Mouse (Mus musculus) cerebellum, adult 18-20 months (tissue): ENCODE data around the gene Tsnax.

Experiments
- DNase-seq, 2 experiments: peaks; one replicate each; pipeline ENCODE4 v3.0.0; 2021

Tsnax gene

DNA sequence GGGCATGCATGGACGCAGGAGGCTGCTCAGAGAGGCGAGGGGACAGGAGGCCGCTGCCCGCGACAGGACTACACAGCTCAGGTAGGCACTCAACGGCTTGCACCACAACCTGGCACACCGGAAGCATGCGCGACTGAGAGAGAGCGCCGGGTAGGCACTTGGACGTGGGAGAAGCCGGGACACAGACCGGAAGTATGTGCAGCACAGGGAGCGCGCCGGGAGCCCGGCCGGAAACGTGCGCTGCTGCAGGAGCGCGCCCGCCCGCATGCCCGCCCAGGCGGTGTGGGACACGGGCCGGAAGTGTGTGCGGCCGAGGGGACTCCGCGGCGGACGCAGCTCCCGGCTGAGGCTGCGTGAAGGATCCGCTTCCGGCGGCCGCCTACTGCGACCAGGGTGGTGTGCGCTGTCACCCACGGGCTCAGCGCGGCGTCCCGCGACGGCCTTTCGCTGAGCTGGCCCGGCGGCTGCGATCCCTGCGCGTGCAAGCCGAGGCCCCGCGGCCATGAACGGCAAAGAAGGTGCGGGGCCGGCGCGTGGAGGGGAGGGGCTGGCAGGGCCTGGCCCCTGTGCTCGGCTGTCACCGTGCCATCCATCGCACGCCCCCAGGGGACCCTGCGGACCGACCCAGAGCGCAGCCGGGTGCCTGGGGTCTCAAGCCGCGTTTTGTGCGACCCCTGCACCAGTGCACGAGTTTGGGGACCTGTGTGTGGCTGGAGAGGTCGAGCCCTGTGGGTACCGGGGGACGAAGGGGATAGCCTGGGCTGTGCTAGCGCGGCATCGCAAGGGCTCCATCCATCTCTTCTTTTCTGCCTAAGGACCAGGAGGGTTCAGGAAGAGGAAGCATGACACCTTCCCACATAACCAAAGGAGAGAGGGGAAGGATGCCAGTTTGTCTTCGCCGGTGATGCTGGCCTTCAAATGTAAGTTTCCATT lies at the start of gene Tsnax:
TSS of gene Tsnax (plus strand) at position 303 of the 933 bp plus-strand sequence.
- DNase-seq: peak; percentile 88 to 92

DNA sequence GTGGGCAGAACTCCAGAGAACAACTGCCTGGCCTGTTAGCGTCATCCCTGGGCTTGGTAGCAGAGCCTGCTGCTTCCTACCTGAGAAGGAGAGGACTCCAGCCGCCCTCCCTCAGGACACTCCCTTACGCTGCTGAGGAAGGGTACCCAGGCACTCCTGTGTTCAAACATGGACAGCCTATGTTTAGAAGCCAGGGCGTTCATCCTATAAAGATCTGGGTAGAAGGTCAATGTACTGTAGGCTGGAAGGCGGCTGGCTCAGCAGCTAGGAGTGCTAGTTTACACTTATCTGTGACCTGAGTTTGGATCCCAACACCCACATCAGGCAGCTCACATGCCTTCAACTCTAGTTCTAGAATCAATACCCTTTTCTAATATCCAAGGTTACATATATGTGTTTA lies 49.6 kb upstream of the Tsnax start:
- DNase-seq: no peak

- no peak for DNase-seq
These were observed 47.8 kb upstream of the Tsnax start for GRCm38 (mm10) chr8:124964966-124965365.

GRCm38 (mm10) chr8:124970312-124970933 lies 42.4 kb upstream of the Tsnax start:
- DNase-seq: no peak

DNA sequence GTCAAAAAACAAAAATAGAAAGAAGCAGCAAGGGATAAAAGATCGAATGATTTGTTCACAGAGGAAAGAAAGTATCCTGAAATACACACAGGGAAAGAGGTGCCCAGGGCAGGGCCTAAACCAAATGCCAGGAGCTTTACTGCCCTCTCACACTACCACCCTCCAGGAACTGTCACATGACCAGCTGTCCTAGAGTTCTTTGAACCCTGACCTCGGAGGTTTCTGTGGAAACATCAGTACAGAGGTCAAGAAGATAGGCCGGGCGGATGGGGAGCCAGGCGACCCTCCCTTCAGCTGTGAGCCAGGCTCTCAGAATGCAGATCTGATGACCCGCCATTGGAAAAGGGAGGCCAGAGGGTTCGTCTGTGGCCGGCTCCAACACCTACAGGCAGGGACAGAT lies 39.6 kb upstream of the Tsnax start:
- no peak for DNase-seq

- DNase-seq: no peak
These were observed 38.5 kb upstream of the Tsnax start for GRCm38 (mm10) chr8:124974254-124974653.

- no peak for DNase-seq
These were observed 36.6 kb upstream of the Tsnax start for GRCm38 (mm10) chr8:124976211-124976610.

- no peak for DNase-seq
These were observed 34.8 kb upstream of the Tsnax start for GRCm38 (mm10) chr8:124978026-124978425.

- no peak for DNase-seq
These were observed 32.8 kb upstream of the Tsnax start for GRCm38 (mm10) chr8:124980036-124980435.

GRCm38 (mm10) chr8:124980828-124981227 lies 32.0 kb upstream of the Tsnax start:
- no peak for DNase-seq

- DNase-seq: no peak
These were observed 21.7 kb upstream of the Tsnax start for GRCm38 (mm10) chr8:124990923-124991667.

DNA sequence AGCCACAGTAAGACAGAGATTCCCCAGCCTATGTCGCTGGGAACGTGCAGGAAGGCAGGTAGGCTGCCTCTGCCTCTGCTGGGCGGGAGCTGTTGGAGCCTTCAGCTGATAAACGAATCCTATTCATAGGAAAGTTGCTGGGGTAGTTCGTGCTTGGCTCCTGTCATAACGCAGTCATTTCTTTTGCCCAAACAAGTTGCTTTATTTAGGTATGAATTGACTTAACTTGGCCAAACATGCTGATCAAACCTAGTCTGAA lies 21.2 kb upstream of the Tsnax start:
- DNase-seq: no peak

DNA sequence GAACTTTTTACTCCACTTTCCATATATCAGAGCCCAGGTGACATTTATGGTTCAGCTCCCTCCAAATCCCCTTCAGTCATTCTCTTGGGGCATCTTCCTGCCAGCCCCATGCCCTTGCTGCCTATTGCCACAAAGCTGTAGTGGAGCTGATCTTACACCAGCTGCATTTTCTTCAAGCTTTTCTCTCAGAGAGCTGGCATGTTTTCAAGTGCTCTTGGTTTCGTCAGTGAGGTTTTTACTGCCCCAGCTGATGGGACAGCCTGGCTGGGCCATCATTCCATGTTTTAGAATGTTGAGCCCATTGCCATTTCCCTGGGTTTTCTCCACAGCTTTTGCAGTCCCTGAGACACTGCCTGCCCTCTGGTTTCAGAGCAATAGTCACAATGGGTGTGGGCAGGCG lies 17.0 kb upstream of the Tsnax start:
- no peak for DNase-seq

GRCm38 (mm10) chr8:125024085-125024484 lies 11.3 kb downstream of the Tsnax start:
- DNase-seq: no peak

DNA sequence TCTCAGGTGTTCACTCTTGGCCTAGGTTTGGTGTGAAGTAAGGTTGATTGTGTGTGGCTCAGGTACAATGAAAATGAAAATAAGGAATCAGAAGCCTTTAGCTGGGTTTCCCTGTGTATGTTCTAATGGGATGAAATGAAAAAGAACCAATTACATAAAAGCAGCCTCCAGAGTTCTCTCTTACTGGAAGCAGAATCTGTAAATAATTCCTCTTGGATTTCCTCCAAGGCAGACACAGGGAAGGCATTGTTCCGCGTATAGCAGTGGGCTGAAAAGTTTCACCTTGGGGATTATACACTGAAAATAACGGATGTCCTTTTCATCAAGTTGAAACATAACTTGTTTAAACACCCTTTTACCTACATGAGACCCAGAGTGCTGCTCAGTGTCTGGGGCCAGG lies 14.4 kb downstream of the Tsnax start:
- no peak for DNase-seq

DNA sequence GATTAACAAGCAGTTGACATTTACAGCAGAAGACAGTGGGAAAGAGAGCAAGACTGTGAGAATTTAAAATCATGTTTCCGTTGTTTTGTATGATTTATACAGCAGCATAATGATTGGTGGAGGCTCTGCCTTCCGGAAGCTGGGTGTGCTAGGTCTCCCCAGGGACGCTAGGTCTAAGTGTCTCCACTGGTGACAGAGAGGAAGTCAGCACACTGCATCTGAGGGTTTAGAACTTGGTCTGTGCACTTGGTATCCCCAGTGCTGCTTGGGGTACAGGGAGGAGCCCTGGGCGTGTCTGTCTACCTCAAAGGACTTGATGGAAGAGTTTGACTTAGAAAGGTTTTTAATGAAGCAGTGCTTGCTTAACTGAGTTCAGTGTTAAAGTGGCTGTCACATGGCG lies 16.0 kb downstream of the Tsnax start:
- DNase-seq: no peak

- no peak for DNase-seq
These were observed 18.5 kb downstream of the Tsnax start for GRCm38 (mm10) chr8:125031276-125031675.

GRCm38 (mm10) chr8:125034669-125035068 lies 21.9 kb downstream of the Tsnax start:
- DNase-seq: peak; percentile 83 to 88

GRCm38 (mm10) chr8:125037081-125037480 lies 24.3 kb downstream of the Tsnax start:
- DNase-seq: no peak

DNA sequence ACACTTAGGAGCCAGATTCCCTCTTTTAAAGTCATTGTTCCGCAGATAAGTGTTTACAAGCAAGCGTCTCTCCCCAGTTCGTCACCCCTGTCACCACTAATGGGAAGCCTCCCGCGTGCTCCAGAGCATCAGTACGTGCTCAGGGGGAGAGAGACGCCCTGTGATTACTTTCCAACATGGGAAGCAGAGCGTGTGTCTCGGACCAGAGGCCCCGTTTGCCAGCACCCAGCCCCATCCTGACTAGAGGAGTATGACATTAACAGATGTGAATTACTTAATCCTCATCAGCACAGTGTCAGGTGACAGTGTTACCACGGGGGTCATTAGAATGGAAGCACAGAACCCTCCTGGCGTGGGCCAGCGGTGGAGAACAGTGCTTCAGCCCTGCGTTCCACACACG lies 25.9 kb downstream of the Tsnax start:
- no peak for DNase-seq

- DNase-seq: no peak
These were observed 28.0 kb downstream of the Tsnax start for GRCm38 (mm10) chr8:125040587-125041375.

GRCm38 (mm10) chr8:125041496-125041895 lies 28.7 kb downstream of the Tsnax start:
- DNase-seq: no peak

DNA sequence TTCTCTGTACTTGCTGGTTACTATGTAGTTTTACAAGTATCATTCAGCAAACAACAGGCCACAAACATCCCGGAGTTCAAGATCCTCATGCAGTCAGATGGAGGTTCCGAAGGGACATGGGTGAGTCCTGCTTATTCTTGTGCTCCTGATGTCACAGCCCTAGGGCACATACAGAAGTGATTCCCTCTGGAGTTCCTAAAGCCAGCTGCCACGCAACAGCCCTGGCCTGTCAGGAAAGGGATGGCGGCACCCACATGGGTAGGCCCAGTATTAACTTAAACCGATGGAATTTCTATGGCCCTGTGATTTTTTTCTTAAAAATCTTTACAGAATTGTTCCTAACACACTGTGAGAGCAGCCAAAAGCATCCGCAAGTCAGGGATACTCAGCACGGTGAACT lies 30.6 kb downstream of the Tsnax start:
- no peak for DNase-seq
